Mouse (Mus musculus) stomach, postnatal 0 days (tissue): ENCODE data around the gene Pnrc2.

Experiments
- CTCF ChIP-seq: IDR thresholded peaks from 2 replicates; pipeline ENCODE4 v1.5.1; 2016; ENCODE audit warnings: antibody characterized with exemption, low read depth, mild to moderate bottlenecking, moderate library complexity
- EP300 ChIP-seq: optimal IDR thresholded peaks from 2 replicates; pipeline ENCODE3; 2016; ENCODE audit warnings: antibody characterized with exemption

DNA sequence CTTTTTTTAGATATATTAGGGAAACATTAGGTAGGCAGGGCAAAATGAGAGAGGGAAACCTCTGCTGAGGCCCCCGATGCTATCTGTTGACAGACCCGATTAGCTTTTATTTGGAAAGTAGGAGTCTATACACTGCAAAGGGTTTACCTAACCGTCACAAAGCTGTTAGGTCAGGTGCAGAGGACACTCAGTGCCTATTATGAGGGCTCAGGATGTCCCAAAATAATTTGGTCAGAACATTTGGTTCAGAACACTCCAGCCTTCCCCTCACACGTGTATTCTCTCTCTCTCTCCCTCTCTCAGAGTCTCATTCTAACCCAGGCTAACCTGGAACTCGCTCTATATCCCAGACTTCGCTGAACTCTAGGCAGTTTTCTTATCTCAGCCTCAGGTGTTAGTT is 8.4 kb upstream of the Pnrc2 start:
- no peak for TF ChIP-seq CTCF
- TF ChIP-seq EP300 = no peak
